Mouse (Mus musculus) cerebellum, adult 2 months (tissue): Measurements from ENCODE around the gene Ppm1j.

Source experiments
- CTCF ChIP-seq: fragments of 200-500 bp; IDR thresholded peaks from 2 replicates; pipeline ENCODE4 v1.5.1; 2011; ENCODE audit warnings: low read depth, mild to moderate bottlenecking, control low read depth, low read length, moderate library complexity, borderline replicate concordance; ENCODE audit not compliant: insufficient read depth
- POLR2A ChIP-seq: fragments of 200-500 bp; IDR thresholded peaks from 2 replicates; pipeline ENCODE4 v1.6.1; 2011; ENCODE audit warnings: low read length, control low read depth, borderline replicate concordance; ENCODE audit not compliant: insufficient read depth

GRCm38 (mm10) chr3:104767716-104768115 lies 13.1 kb upstream of the Ppm1j start:
- TF ChIP-seq CTCF (no peak), POLR2A (no peak)
